Comparison of ENCODE assay signal across 12 mouse cellular contexts in the genomic region with DNA sequence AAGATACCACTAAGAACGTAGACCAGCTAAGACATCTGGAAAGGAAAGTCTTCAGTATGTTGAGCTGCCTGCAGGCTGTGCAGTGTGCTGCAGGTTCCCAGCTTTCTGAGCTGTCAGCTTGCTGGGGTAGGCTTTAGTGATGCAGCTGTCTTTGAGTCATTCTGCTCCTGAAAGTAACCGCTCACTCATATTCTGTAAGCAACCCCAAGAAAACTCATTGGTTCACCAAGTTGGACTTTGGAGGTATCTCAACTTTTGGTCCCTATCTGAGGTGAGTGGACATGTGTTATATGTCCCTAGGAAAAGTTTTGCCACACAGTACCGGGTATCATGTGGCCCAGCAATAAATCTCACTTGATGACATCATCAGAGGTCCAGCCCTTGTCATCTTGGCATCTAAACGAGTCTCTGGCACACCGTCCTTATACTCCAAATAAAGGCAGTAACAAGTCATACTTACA. TPM values are rescaled to one million over a fixed set of nuclear protein-coding genes. Genes with fewer than 3 reads are reported as not detected.
DNase-seq lines count a peak whose midpoint lies in the region; ATAC-seq and TF ChIP-seq lines count a peak whose summit lies in the region.
"Had no signal": no experiment of that assay in that cellular context is flagged by ENCODE, and none has a peak within 500 bp of the region (broad histone marks: within the 10 kb centered on the region; RNA-seq: fewer than 3 reads in every experiment).

No protein-coding gene starts in this region.

- TF ChIP-seq CTCF in lung, adult 2 months (IDR thresholded peaks at IDR 0.05; ENCODE audit: insufficient read depth, low read length), result no peak
- TF ChIP-seq CTCF in small intestine, adult 2 months (IDR thresholded peaks at IDR 0.05; ENCODE audit: extremely low read depth, insufficient read length, insufficient replicate concordance, low read depth, low read length), result no peak

- no peak overlapping the region for H3K4me3 ChIP-seq in heart, embryonic 10.5 days
- H3K4me3 ChIP-seq in lung, embryonic 16.5 days (ENCODE audit: low read length), result no peak overlapping the region
- no peak overlapping the region for H3K4me3 ChIP-seq in lung, adult 2 months (replicated peaks; ENCODE audit: extremely low read depth, low read depth, low read length)
- H3K4me3 ChIP-seq in small intestine, adult 2 months (ENCODE audit: low read depth, low read length), result no peak overlapping the region
- H3K4me3 ChIP-seq: embryonic facial prominence, embryonic 13.5 days had no signal

- ATAC-seq in lung, embryonic 16.5 days (ENCODE audit: low read depth), result no peak
- no peak for ATAC-seq in megakaryocyte-erythroid progenitor cell, adult 5-6 weeks (replicated peaks; ENCODE audit: low FRiP score, low TSS enrichment, poor library complexity, severe bottlenecking)
- ATAC-seq: forebrain, embryonic 16.5 days had no signal

- no peaks in the 10 kb centered on the region for H3K27me3 ChIP-seq in heart, embryonic 10.5 days (ENCODE audit: insufficient read depth, poor library complexity, severe bottlenecking)
- H3K27me3 ChIP-seq in lung, embryonic 16.5 days (ENCODE audit: control insufficient read depth, insufficient read depth, low read depth, low read length), result no peaks in the 10 kb centered on the region
- H3K27me3 ChIP-seq in small intestine, adult 2 months (ENCODE audit: control insufficient read depth, insufficient read depth, low read length), result no peaks in the 10 kb centered on the region
- H3K27me3 ChIP-seq: embryonic facial prominence, embryonic 13.5 days had no signal

- H3K9ac ChIP-seq in lung, embryonic 16.5 days (ENCODE audit: low read length), result no peak overlapping the region
- H3K9ac ChIP-seq: embryonic facial prominence, embryonic 13.5 days had no signal

- 79% methylated on average over 5 of the region's 5 CpGs for WGBS in heart, embryonic 10.5 days
- WGBS in lung, embryonic 16.5 days, result 65% methylated on average over 5 of the region's 5 CpGs
- 28% methylated on average over 5 of the region's 5 CpGs for WGBS in lung, adult 2 months
- 20% methylated on average over 5 of the region's 5 CpGs for WGBS in small intestine, adult 2 months

- no peaks in the 10 kb centered on the region for H3K9me3 ChIP-seq in heart, embryonic 10.5 days
- no peaks in the 10 kb centered on the region for H3K9me3 ChIP-seq in lung, embryonic 16.5 days (ENCODE audit: control insufficient read depth, low read length)
- H3K9me3 ChIP-seq: embryonic facial prominence, embryonic 13.5 days had no signal

- no peak overlapping the region for H3K4me2 ChIP-seq in lung, embryonic 16.5 days (ENCODE audit: low read depth, low read length)
- H3K4me2 ChIP-seq: embryonic facial prominence, embryonic 13.5 days had no signal

- peak; percentile 83 for DNase-seq in heart, adult 11 months
- no peak for DNase-seq in heart, embryonic 10.5 days (ENCODE audit: low spot score)
- no peak for DNase-seq in lung, adult 2 months
- peak; percentile 56 for DNase-seq in adipocyte (ENCODE audit: low spot score)
- DNase-seq in thymus, postnatal 4 days, result no peak
- DNase-seq: cerebellum, adult 9-11 months had no signal

- H3K4me1 ChIP-seq in heart, embryonic 10.5 days, result peaks cover 35% of the 10 kb centered on the region
- peaks cover 44% of the 10 kb centered on the region for H3K4me1 ChIP-seq in lung, embryonic 16.5 days (replicated peaks; ENCODE audit: control insufficient read depth, insufficient read depth, low read length)
- peaks cover 34% of the 10 kb centered on the region for H3K4me1 ChIP-seq in lung, adult 2 months (ENCODE audit: control insufficient read depth, insufficient read depth, low read length)
- peaks cover 10% of the 10 kb centered on the region for H3K4me1 ChIP-seq in small intestine, adult 2 months (ENCODE audit: control insufficient read depth, insufficient read depth, insufficient read length, low read length)

- no peak for TF ChIP-seq POLR2A in lung, adult 2 months (IDR thresholded peaks at IDR 0.05; ENCODE audit: borderline replicate concordance, extremely low read depth, low read depth, low read length)
- TF ChIP-seq POLR2A in small intestine, adult 2 months (IDR thresholded peaks at IDR 0.05; ENCODE audit: low read depth, low read length), result no peak

- H3K27ac ChIP-seq in heart, embryonic 10.5 days, result no peak overlapping the region
- peak overlapping the region; percentile 32; the same call in 1 of the 2 replicates for H3K27ac ChIP-seq in lung, embryonic 16.5 days (ENCODE audit: low read length)
- peak overlapping the region; percentile 25; the same call in 1 of the 2 replicates for H3K27ac ChIP-seq in small intestine, adult 2 months (ENCODE audit: insufficient read depth, low read depth, low read length)
- H3K27ac ChIP-seq: embryonic facial prominence, embryonic 13.5 days; macrophage had no signal

- no peaks in the 10 kb centered on the region for H3K36me3 ChIP-seq in heart, embryonic 10.5 days
- H3K36me3 ChIP-seq in lung, embryonic 16.5 days (ENCODE audit: control insufficient read depth, insufficient read depth, low read length), result no peaks in the 10 kb centered on the region
- no peaks in the 10 kb centered on the region for H3K36me3 ChIP-seq in small intestine, adult 2 months (ENCODE audit: control insufficient read depth, insufficient read depth, low read length)
- H3K36me3 ChIP-seq: embryonic facial prominence, embryonic 13.5 days had no signal

RNA-seq across cellular contexts. Expression of gene Pik3ca, which starts 20.3 kb away (rescaled TPM):
- polyA plus RNA-seq in heart, embryonic 10.5 days (2016; fragmentation: Nextera tagmentation; extraction: Ambion mirVana), result 4.7 and 6.1 TPM in 2 replicates
- 9.7 and 10.2 TPM in 2 replicates for polyA plus RNA-seq in lung, embryonic 16.5 days (2015; fragmentation: Nextera tagmentation; extraction: Ambion mirVana)
- 6.7 and 11.4 TPM in 2 replicates for polyA plus RNA-seq in lung, adult 2 months (2012; rRNA removed)
- 0.96 and 2.1 TPM in 2 replicates for polyA plus RNA-seq in small intestine, adult 2 months (2012; rRNA removed)
- 15.5 and 20.1 TPM in 2 replicates for total RNA-seq in megakaryocyte-erythroid progenitor cell, adult 5-6 weeks (2014; fragmentation: Nextera tagmentation)
- total RNA-seq in megakaryocyte-erythroid progenitor cell, adult 5-6 weeks (2017), result 26.6 and 28.1 TPM in 2 replicates

RNA-seq across cellular contexts. Expression of gene Zmat3, which starts 52.0 kb away (rescaled TPM):
- 4.6 and 5.3 TPM in 2 replicates for polyA plus RNA-seq in heart, embryonic 10.5 days (2016; fragmentation: Nextera tagmentation; extraction: Ambion mirVana)
- polyA plus RNA-seq in lung, embryonic 16.5 days (2015; fragmentation: Nextera tagmentation; extraction: Ambion mirVana), result 2.8 and 3.0 TPM in 2 replicates
- 7.3 and 10.8 TPM in 2 replicates for polyA plus RNA-seq in lung, adult 2 months (2012; rRNA removed)
- 2.9 and 4.7 TPM in 2 replicates for polyA plus RNA-seq in small intestine, adult 2 months (2012; rRNA removed)
- total RNA-seq in megakaryocyte-erythroid progenitor cell, adult 5-6 weeks (2014; fragmentation: Nextera tagmentation), result 7.7 and 14.9 TPM in 2 replicates
- total RNA-seq in megakaryocyte-erythroid progenitor cell, adult 5-6 weeks (2017), result 2.0 and 3.0 TPM in 2 replicates

Comparison
In these comparisons a context has a peak if more than half of its experiments do, and no peak if none do; other contexts are left out.
1. DNase-seq: peak in heart, adult 11 months (single experiment) and adipocyte (single experiment); none in heart, embryonic 10.5 days (single experiment), lung, adult 2 months (single experiment) and thymus, postnatal 4 days (single experiment).